Mouse (Mus musculus): ENCODE results near the gene 2310009B15Rik. TPM values are rescaled to one million over a fixed set of nuclear protein-coding genes. Genes with fewer than 3 reads are reported as not detected.
"Not testable (repeated sequence)": the region's sequence is repeated elsewhere in the genome, so short reads cannot be mapped to it uniquely, and the experiment has no call there.

The 2310009B15Rik gene
- polyA plus RNA-seq (2012; rRNA removed), result 20.2 and 20.6 TPM in 2 replicates

- H3K4me3 ChIP-seq (replicated peaks; ENCODE audit: extremely low read depth, low read depth, low read length), result peak within 1 kb of the TSS; percentile 64
- peak; percentile 88 for DNase-seq
- TF ChIP-seq POLR2A (IDR thresholded peaks at IDR 0.05; ENCODE audit: borderline replicate concordance, extremely low read depth, low read depth, low read length), result peak; percentile 63; the same call in 1 of the 2 replicates
- H3K4me1 ChIP-seq (ENCODE audit: control insufficient read depth, insufficient read depth, low read length), result not testable (repeated sequence)
- under 1% methylated on average over 44 of the region's 79 CpGs for WGBS
These were observed at the start of gene 2310009B15Rik for GRCm38 (mm10) chr1:138856101-138856950. 2310009B15Rik (minus strand) TSS chr1:138856852.

- no peak for DNase-seq
- H3K4me3 ChIP-seq (replicated peaks; ENCODE audit: extremely low read depth, low read depth, low read length), result no peak overlapping the region
- H3K4me1 ChIP-seq (ENCODE audit: control insufficient read depth, insufficient read depth, low read length), result no peaks in the 10 kb centered on the region
- TF ChIP-seq POLR2A (IDR thresholded peaks at IDR 0.05; ENCODE audit: borderline replicate concordance, extremely low read depth, low read depth, low read length) (no peak), CTCF (IDR thresholded peaks at IDR 0.05; ENCODE audit: insufficient read depth, low read length) (no peak)
- 74% methylated on average over 3 of the region's 3 CpGs for WGBS
These were observed 49.6 kb upstream of the 2310009B15Rik start for GRCm38 (mm10) chr1:138906256-138906655.

GRCm38 (mm10) chr1:138905092-138905765 is 48.6 kb upstream of the 2310009B15Rik start:
- WGBS, result 96% methylated on average over 3 of the region's 3 CpGs
- DNase-seq, result no peak
- Histone ChIP-seq H3K4me3 (replicated peaks; ENCODE audit: extremely low read depth, low read depth, low read length) (no peak overlapping the region), H3K4me1 (ENCODE audit: control insufficient read depth, insufficient read depth, low read length) (no peaks in the 10 kb centered on the region)
- TF ChIP-seq CTCF (IDR thresholded peaks at IDR 0.05; ENCODE audit: insufficient read depth, low read length) (no peak), POLR2A (IDR thresholded peaks at IDR 0.05; ENCODE audit: borderline replicate concordance, extremely low read depth, low read depth, low read length) (no peak)

- no peak overlapping the region for H3K4me3 ChIP-seq (replicated peaks; ENCODE audit: extremely low read depth, low read depth, low read length)
- H3K4me1 ChIP-seq (ENCODE audit: control insufficient read depth, insufficient read depth, low read length), result no peaks in the 10 kb centered on the region
- 87% methylated on average over 5 of the region's 5 CpGs for WGBS
- DNase-seq, result no peak
- TF ChIP-seq POLR2A (IDR thresholded peaks at IDR 0.05; ENCODE audit: borderline replicate concordance, extremely low read depth, low read depth, low read length) (no peak), CTCF (IDR thresholded peaks at IDR 0.05; ENCODE audit: insufficient read depth, low read length) (no peak)
These were observed 47.2 kb upstream of the 2310009B15Rik start for GRCm38 (mm10) chr1:138903894-138904293.

- WGBS, result 82% methylated on average over 16 of the region's 16 CpGs
- no peaks in the 10 kb centered on the region for H3K4me1 ChIP-seq (ENCODE audit: control insufficient read depth, insufficient read depth, low read length)
- DNase-seq, result no peak
- TF ChIP-seq POLR2A (IDR thresholded peaks at IDR 0.05; ENCODE audit: borderline replicate concordance, extremely low read depth, low read depth, low read length) (no peak), CTCF (IDR thresholded peaks at IDR 0.05; ENCODE audit: insufficient read depth, low read length) (no peak)
- H3K4me3 ChIP-seq (replicated peaks; ENCODE audit: extremely low read depth, low read depth, low read length), result no peak overlapping the region
These were observed 44.9 kb upstream of the 2310009B15Rik start for GRCm38 (mm10) chr1:138901431-138902117.

GRCm38 (mm10) chr1:138896088-138896487 is 39.4 kb upstream of the 2310009B15Rik start:
- 78% methylated on average over 3 of the region's 3 CpGs for WGBS
- Histone ChIP-seq H3K4me1 (ENCODE audit: control insufficient read depth, insufficient read depth, low read length) (no peaks in the 10 kb centered on the region), H3K4me3 (replicated peaks; ENCODE audit: extremely low read depth, low read depth, low read length) (no peak overlapping the region)
- TF ChIP-seq CTCF (IDR thresholded peaks at IDR 0.05; ENCODE audit: insufficient read depth, low read length) (no peak; the same call in 1 of the 2 replicates), POLR2A (IDR thresholded peaks at IDR 0.05; ENCODE audit: borderline replicate concordance, extremely low read depth, low read depth, low read length) (no peak)
- DNase-seq, result no peak

- WGBS, result 96% methylated on average over 14 of the region's 14 CpGs
- TF ChIP-seq CTCF (IDR thresholded peaks at IDR 0.05; ENCODE audit: insufficient read depth, low read length) (no peak), POLR2A (IDR thresholded peaks at IDR 0.05; ENCODE audit: borderline replicate concordance, extremely low read depth, low read depth, low read length) (no peak)
- no peak for DNase-seq
- Histone ChIP-seq H3K4me1 (ENCODE audit: control insufficient read depth, insufficient read depth, low read length) (no peaks in the 10 kb centered on the region), H3K4me3 (replicated peaks; ENCODE audit: extremely low read depth, low read depth, low read length) (no peak overlapping the region)
These were observed 21.0 kb upstream of the 2310009B15Rik start for GRCm38 (mm10) chr1:138877470-138878254.

GRCm38 (mm10) chr1:138876371-138877045 is 19.9 kb upstream of the 2310009B15Rik start:
- Histone ChIP-seq H3K4me1 (ENCODE audit: control insufficient read depth, insufficient read depth, low read length) (no peaks in the 10 kb centered on the region), H3K4me3 (replicated peaks; ENCODE audit: extremely low read depth, low read depth, low read length) (no peak overlapping the region)
- WGBS, result 55% methylated on average over 16 of the region's 16 CpGs
- no peak for DNase-seq
- TF ChIP-seq CTCF (IDR thresholded peaks at IDR 0.05; ENCODE audit: insufficient read depth, low read length) (no peak), POLR2A (IDR thresholded peaks at IDR 0.05; ENCODE audit: borderline replicate concordance, extremely low read depth, low read depth, low read length) (no peak)

All from lung, adult 2 months (tissue).